Mouse (Mus musculus) cortical plate, adult 2 months (tissue): ENCODE results near the gene Col1a2.

Experiments used
- CTCF ChIP-seq: fragments of 200-500 bp; IDR thresholded peaks from 2 replicates; pipeline ENCODE4 v1.5.1; 2011; ENCODE audit warnings: mild to moderate bottlenecking, control low read depth, low read length; ENCODE audit not compliant: insufficient read depth; ENCODE audit errors: extremely low read depth
- POLR2A ChIP-seq: fragments of 200-500 bp; IDR thresholded peaks from 2 replicates; pipeline ENCODE4 v1.6.1; 2011; ENCODE audit warnings: mild to moderate bottlenecking, low read length, control low read depth; ENCODE audit not compliant: insufficient read depth; ENCODE audit errors: extremely low read depth

- TF ChIP-seq CTCF (no peak), POLR2A (no peak)
These were observed 45.9 kb downstream of the Col1a2 start for GRCm38 (mm10) chr6:4550549-4550915.
